In genomic region chr2:92435023-92435422, GRCm38 (mm10) we compare ENCODE assay signal across 11 mouse cellular contexts. TPM values are rescaled to one million over a fixed set of nuclear protein-coding genes. Genes with fewer than 3 reads are reported as not detected.
A peak's percentile ranks its signal among the peaks of the same experiment; 100 is the strongest.
DNase-seq lines count a peak whose midpoint lies in the region; ATAC-seq lines count a peak whose summit lies in the region.
"Had no signal": no experiment of that assay in that cellular context is flagged by ENCODE, and none has a peak within 500 bp of the region (broad histone marks: within the 10 kb centered on the region; RNA-seq: fewer than 3 reads in every experiment).

No protein-coding gene starts in this region.

- H3K9ac ChIP-seq in heart, embryonic 12.5 days, result no peak overlapping the region
- H3K9ac ChIP-seq in midbrain, embryonic 12.5 days (replicated peaks), result no peak overlapping the region; the same call in 1 of the 2 replicates
- peak overlapping the region; percentile 54 for H3K9ac ChIP-seq in hindbrain, embryonic 15.5 days
- no peak overlapping the region for H3K9ac ChIP-seq in stomach, embryonic 14.5 days (replicated peaks; ENCODE audit: low read depth, low read length)

- H3K27ac ChIP-seq in heart, embryonic 12.5 days (ENCODE audit: poor library complexity, severe bottlenecking), result no peak overlapping the region
- no peak overlapping the region for H3K27ac ChIP-seq in midbrain, embryonic 12.5 days (replicated peaks)
- no peak overlapping the region for H3K27ac ChIP-seq in midbrain, embryonic 10.5 days (replicated peaks)
- H3K27ac ChIP-seq in hindbrain, embryonic 15.5 days (replicated peaks), result peak overlapping the region; percentile 78; the same call in 1 of the 2 replicates
- H3K27ac ChIP-seq in stomach, embryonic 14.5 days (ENCODE audit: low read length), result no peak overlapping the region

- intact Hi-C loops in heart, postnatal 36 days (cut with DNase I), result loop anchor here (2.0 to 10.0 kb wide), 3 partner anchors 14 to 450 kb away; no protein-coding TSS in a partner anchor

- no peak for ATAC-seq in heart, embryonic 12.5 days (ENCODE audit: insufficient number of reproducible peaks, low FRiP score)
- ATAC-seq in midbrain, embryonic 12.5 days (ENCODE audit: low FRiP score, low read depth), result no peak
- ATAC-seq in hindbrain, embryonic 15.5 days (ENCODE audit: low FRiP score, low read depth), result no peak
- ATAC-seq in stomach, embryonic 14.5 days (ENCODE audit: insufficient number of reproducible peaks, insufficient read depth, low FRiP score, low read depth), result no peak

- H3K4me1 ChIP-seq in heart, embryonic 12.5 days (replicated peaks), result peaks cover 35% of the 10 kb centered on the region
- peaks cover 40% of the 10 kb centered on the region for H3K4me1 ChIP-seq in midbrain, embryonic 12.5 days
- H3K4me1 ChIP-seq in midbrain, embryonic 10.5 days, result peaks cover 53% of the 10 kb centered on the region
- H3K4me1 ChIP-seq in hindbrain, embryonic 15.5 days (replicated peaks), result peaks cover 44% of the 10 kb centered on the region
- peaks cover 31% of the 10 kb centered on the region for H3K4me1 ChIP-seq in stomach, embryonic 14.5 days (ENCODE audit: control insufficient read depth, insufficient read depth, low read length)

- 59% methylated on average over 6 of the region's 6 CpGs for WGBS in heart, embryonic 12.5 days
- WGBS in midbrain, embryonic 12.5 days, result 68% methylated on average over 6 of the region's 6 CpGs
- 57% methylated on average over 6 of the region's 6 CpGs for WGBS in midbrain, embryonic 10.5 days
- 54% methylated on average over 6 of the region's 6 CpGs for WGBS in hindbrain, embryonic 15.5 days
- 58% methylated on average over 6 of the region's 6 CpGs for WGBS in stomach, embryonic 14.5 days

- DNase-seq in heart, postnatal 36 days, result no peak
- DNase-seq in midbrain, embryonic 10.5 days (ENCODE audit: low spot score), result no peak
- DNase-seq in left cerebral cortex, adult 9 months (ENCODE audit: low spot score in 2 of 2), result no peak
- no peak for DNase-seq in spleen, adult 18-20 months
- DNase-seq: gastrocnemius, postnatal 36 days; kidney, postnatal 14 days had no signal

- no peaks in the 10 kb centered on the region for H3K36me3 ChIP-seq in heart, embryonic 12.5 days
- H3K36me3 ChIP-seq in midbrain, embryonic 12.5 days, result no peaks in the 10 kb centered on the region
- H3K36me3 ChIP-seq in midbrain, embryonic 10.5 days, result no peaks in the 10 kb centered on the region
- no peaks in the 10 kb centered on the region for H3K36me3 ChIP-seq in hindbrain, embryonic 15.5 days
- no peaks in the 10 kb centered on the region for H3K36me3 ChIP-seq in stomach, embryonic 14.5 days (ENCODE audit: control insufficient read depth, insufficient read depth, low read length)
- H3K36me3 ChIP-seq: stomach, embryonic 15.5 days had no signal

- H3K27me3 ChIP-seq in heart, embryonic 12.5 days (replicated peaks), result peaks cover 5% of the 10 kb centered on the region; the same call in 1 of the 2 replicates
- H3K27me3 ChIP-seq in midbrain, embryonic 12.5 days, result peaks cover 8% of the 10 kb centered on the region; the same call in 1 of the 2 replicates
- H3K27me3 ChIP-seq in midbrain, embryonic 10.5 days (ENCODE audit: low read depth, poor library complexity, severe bottlenecking), result peaks cover 7% of the 10 kb centered on the region; the same call in 1 of the 2 replicates
- peaks cover 5% of the 10 kb centered on the region; the same call in 1 of the 2 replicates for H3K27me3 ChIP-seq in hindbrain, embryonic 15.5 days
- H3K27me3 ChIP-seq in stomach, embryonic 14.5 days (ENCODE audit: control insufficient read depth, insufficient read depth, low read length), result no peaks in the 10 kb centered on the region
- H3K27me3 ChIP-seq: stomach, embryonic 15.5 days had no signal

- no peaks in the 10 kb centered on the region for H3K9me3 ChIP-seq in heart, embryonic 12.5 days (replicated peaks)
- H3K9me3 ChIP-seq in midbrain, embryonic 12.5 days, result no peaks in the 10 kb centered on the region
- H3K9me3 ChIP-seq in midbrain, embryonic 10.5 days (replicated peaks), result no peaks in the 10 kb centered on the region
- H3K9me3 ChIP-seq in hindbrain, embryonic 15.5 days, result no peaks in the 10 kb centered on the region
- H3K9me3 ChIP-seq in stomach, embryonic 14.5 days (ENCODE audit: control insufficient read depth, low read depth, low read length), result no peaks in the 10 kb centered on the region
- H3K9me3 ChIP-seq: stomach, embryonic 15.5 days had no signal

- peak overlapping the region; percentile 89; the same call in 1 of the 2 replicates for H3K4me2 ChIP-seq in heart, embryonic 12.5 days
- peak overlapping the region; percentile 89; the same call in 1 of the 2 replicates for H3K4me2 ChIP-seq in midbrain, embryonic 12.5 days (replicated peaks)
- H3K4me2 ChIP-seq in hindbrain, embryonic 15.5 days, result peak overlapping the region; percentile 88
- H3K4me2 ChIP-seq in stomach, embryonic 14.5 days (replicated peaks; ENCODE audit: low read depth, low read length), result peak overlapping the region; percentile 91

- H3K4me3 ChIP-seq in heart, embryonic 12.5 days, result no peak overlapping the region
- no peak overlapping the region for H3K4me3 ChIP-seq in midbrain, embryonic 12.5 days
- no peak overlapping the region for H3K4me3 ChIP-seq in midbrain, embryonic 10.5 days
- H3K4me3 ChIP-seq in hindbrain, embryonic 15.5 days, result peak overlapping the region; percentile 83
- no peak overlapping the region for H3K4me3 ChIP-seq in stomach, embryonic 14.5 days (ENCODE audit: low read depth, low read length)

RNA-seq across cellular contexts. Expression of gene Cry2, which starts 1.2 kb away (rescaled TPM):
- polyA plus RNA-seq in heart, embryonic 12.5 days (2016; fragmentation: Nextera tagmentation; extraction: Ambion mirVana), result 28.0 and 30.1 TPM in 2 replicates
- total RNA-seq in heart, postnatal 36 days (2021), result 10 to 100 TPM; 21.8 to 33.4 TPM
- 36.1 and 37.7 TPM in 2 replicates for polyA plus RNA-seq in midbrain, embryonic 12.5 days (2016; fragmentation: Nextera tagmentation; extraction: Ambion mirVana)
- polyA plus RNA-seq in midbrain, embryonic 10.5 days (2016; fragmentation: Nextera tagmentation; extraction: Ambion mirVana), result 32.8 and 36.2 TPM in 2 replicates
- 41.1 and 47.9 TPM in 2 replicates for polyA plus RNA-seq in hindbrain, embryonic 15.5 days (2015; fragmentation: Nextera tagmentation; extraction: Ambion mirVana)
- 24.2 and 25.7 TPM in 2 replicates for polyA plus RNA-seq in stomach, embryonic 14.5 days (2014; fragmentation: Nextera tagmentation; extraction: Ambion mirVana)

RNA-seq across cellular contexts. Expression of gene Slc35c1, which starts 25.3 kb away (rescaled TPM):
- 10.1 and 10.6 TPM in 2 replicates for polyA plus RNA-seq in heart, embryonic 12.5 days (2016; fragmentation: Nextera tagmentation; extraction: Ambion mirVana)
- 1 to 10 TPM; 5.8 to 7.5 TPM for total RNA-seq in heart, postnatal 36 days (2021)
- polyA plus RNA-seq in midbrain, embryonic 12.5 days (2016; fragmentation: Nextera tagmentation; extraction: Ambion mirVana), result 9.3 TPM in 2 replicates
- polyA plus RNA-seq in midbrain, embryonic 10.5 days (2016; fragmentation: Nextera tagmentation; extraction: Ambion mirVana), result 12.8 and 15.1 TPM in 2 replicates
- 15.4 and 20.1 TPM in 2 replicates for polyA plus RNA-seq in hindbrain, embryonic 15.5 days (2015; fragmentation: Nextera tagmentation; extraction: Ambion mirVana)
- polyA plus RNA-seq in stomach, embryonic 14.5 days (2014; fragmentation: Nextera tagmentation; extraction: Ambion mirVana), result 19.2 and 21.7 TPM in 2 replicates

RNA-seq across cellular contexts. Expression of gene Mapk8ip1, which starts 34.0 kb away (rescaled TPM):
- 6.8 and 7.9 TPM in 2 replicates for polyA plus RNA-seq in heart, embryonic 12.5 days (2016; fragmentation: Nextera tagmentation; extraction: Ambion mirVana)
- total RNA-seq in heart, postnatal 36 days (2021), result 1 to 10 TPM; 4.6 to 4.8 TPM
- polyA plus RNA-seq in midbrain, embryonic 12.5 days (2016; fragmentation: Nextera tagmentation; extraction: Ambion mirVana), result 105 and 112 TPM in 2 replicates
- 58.3 and 70.5 TPM in 2 replicates for polyA plus RNA-seq in midbrain, embryonic 10.5 days (2016; fragmentation: Nextera tagmentation; extraction: Ambion mirVana)
- 162 and 178 TPM in 2 replicates for polyA plus RNA-seq in hindbrain, embryonic 15.5 days (2015; fragmentation: Nextera tagmentation; extraction: Ambion mirVana)
- polyA plus RNA-seq in stomach, embryonic 14.5 days (2014; fragmentation: Nextera tagmentation; extraction: Ambion mirVana), result 11.3 and 12.7 TPM in 2 replicates

RNA-seq across cellular contexts. Expression of gene 1700029I15Rik, which starts 52.7 kb away (rescaled TPM):
- 1.2 and 1.7 TPM in 2 replicates for polyA plus RNA-seq in heart, embryonic 12.5 days (2016; fragmentation: Nextera tagmentation; extraction: Ambion mirVana)
- 1 to 10 TPM; 1.7 TPM for total RNA-seq in heart, postnatal 36 days (2021)
- polyA plus RNA-seq in midbrain, embryonic 12.5 days (2016; fragmentation: Nextera tagmentation; extraction: Ambion mirVana), result 7.4 TPM in 2 replicates
- polyA plus RNA-seq in midbrain, embryonic 10.5 days (2016; fragmentation: Nextera tagmentation; extraction: Ambion mirVana), result 4.1 and 5.2 TPM in 2 replicates
- polyA plus RNA-seq in hindbrain, embryonic 15.5 days (2015; fragmentation: Nextera tagmentation; extraction: Ambion mirVana), result 7.8 and 8.8 TPM in 2 replicates
- polyA plus RNA-seq in stomach, embryonic 14.5 days (2014; fragmentation: Nextera tagmentation; extraction: Ambion mirVana), result 1.4 and 2.6 TPM in 2 replicates
